Mouse (Mus musculus) myocyte (in vitro differentiated cells): ENCODE data around the gene Pip5k1a. TPM values are rescaled to one million over a fixed set of nuclear protein-coding genes. Genes with fewer than 3 reads are reported as not detected.

Experiments used
- H3K27me3 ChIP-seq: one replicate; pipeline ENCODE4 v1.6.1; 2011; ENCODE audit not compliant: control insufficient read depth, insufficient read depth, insufficient read length
- H3K36me3 ChIP-seq: one replicate; pipeline ENCODE4 v1.6.1; 2011; ENCODE audit not compliant: control insufficient read depth, insufficient read depth
- H3K4me2 ChIP-seq: one replicate; pipeline ENCODE4 v1.6.1; 2011; ENCODE audit warnings: low read depth, control low read depth
- H3K4me3 ChIP-seq: one replicate; pipeline ENCODE4 v1.5.1; 2011; ENCODE audit warnings: mild to moderate bottlenecking, control low read depth, moderate library complexity
- H3K79me2 ChIP-seq: one replicate; pipeline ENCODE4 v1.6.1; 2011; ENCODE audit not compliant: control insufficient read depth, insufficient read depth
- H3ac ChIP-seq: one replicate; pipeline ENCODE4 v1.6.1; 2011; ENCODE audit not compliant: control insufficient read depth, insufficient read length
- CEBPB ChIP-seq: IDR thresholded peaks from 2 replicates; pipeline ENCODE4 v1.6.1; 2011; ENCODE audit warnings: mild to moderate bottlenecking, moderate library complexity; ENCODE audit not compliant: poor library complexity, insufficient read depth, severe bottlenecking
- E2F4 ChIP-seq: IDR thresholded peaks from one replicate; pipeline ENCODE4 v1.6.1; 2011; ENCODE audit warnings: mild to moderate bottlenecking, control low read depth, moderate library complexity; ENCODE audit not compliant: insufficient read depth
- MAX ChIP-seq: IDR thresholded peaks from one replicate; pipeline ENCODE4 v1.6.1; 2011; ENCODE audit warnings: low read depth, mild to moderate bottlenecking, control low read depth
- MYOD1 ChIP-seq, 3 experiments: IDR thresholded peaks; one replicate each; pipeline ENCODE4 v1.6.1; 2011; ENCODE audit warnings: control low read depth in 2 of 3, low read depth in 2 of 3, mild to moderate bottlenecking in 2 of 3, moderate library complexity in 1 of 3; ENCODE audit not compliant: insufficient read length in 2 of 3, control insufficient read depth in 1 of 3
- MYOG ChIP-seq, 3 experiments: IDR thresholded peaks; one replicate each; pipeline ENCODE4 v1.6.1; 2011; ENCODE audit warnings: control low read depth in 2 of 3, low read depth in 2 of 3, mild to moderate bottlenecking in 2 of 3; ENCODE audit not compliant: insufficient read length in 2 of 3, control insufficient read depth in 1 of 3, insufficient read depth in 1 of 3
- POLR2A ChIP-seq: IDR thresholded peaks from one replicate; pipeline ENCODE4 v1.6.1; 2011; ENCODE audit warnings: low read depth, mild to moderate bottlenecking, control low read depth, moderate library complexity; ENCODE audit not compliant: insufficient read length
- POLR2AphosphoS2 ChIP-seq: IDR thresholded peaks from one replicate; pipeline ENCODE4 v1.6.1; 2011; ENCODE audit warnings: low read depth, control low read depth; ENCODE audit not compliant: insufficient read length
- REST ChIP-seq: IDR thresholded peaks from one replicate; pipeline ENCODE4 v1.6.1; 2011; ENCODE audit warnings: mild to moderate bottlenecking, control low read depth, moderate library complexity; ENCODE audit not compliant: insufficient read depth, insufficient read length
- SRF ChIP-seq: IDR thresholded peaks from one replicate; pipeline ENCODE4 v1.6.1; 2011; ENCODE audit warnings: low read depth; ENCODE audit not compliant: control insufficient read depth, insufficient read length
- TCF12 ChIP-seq: IDR thresholded peaks from one replicate; pipeline ENCODE4 v1.6.1; 2011; ENCODE audit warnings: mild to moderate bottlenecking, control low read depth; ENCODE audit not compliant: poor library complexity, insufficient read depth, severe bottlenecking
- TCF3 ChIP-seq: IDR thresholded peaks from one replicate; pipeline ENCODE4 v1.6.1; 2011; ENCODE audit warnings: low read depth, control low read depth; ENCODE audit not compliant: insufficient read length
- USF1 ChIP-seq: IDR thresholded peaks from one replicate; pipeline ENCODE4 v1.6.1; 2011; ENCODE audit warnings: low read depth, mild to moderate bottlenecking, control low read depth, moderate library complexity
- polyA plus RNA-seq: library from polyadenylated mRNA; unstranded; fragments of >200 nt; fragmentation: generic; extraction: Trizol; gene quantifications from one replicate; pipeline ENCODE4 v1.2.1, GENCODE M21; 2012; ENCODE audit warnings: missing spikeins

Pip5k1a gene
- polyA plus RNA-seq, 1 experiment = 27.3 TPM

DNA sequence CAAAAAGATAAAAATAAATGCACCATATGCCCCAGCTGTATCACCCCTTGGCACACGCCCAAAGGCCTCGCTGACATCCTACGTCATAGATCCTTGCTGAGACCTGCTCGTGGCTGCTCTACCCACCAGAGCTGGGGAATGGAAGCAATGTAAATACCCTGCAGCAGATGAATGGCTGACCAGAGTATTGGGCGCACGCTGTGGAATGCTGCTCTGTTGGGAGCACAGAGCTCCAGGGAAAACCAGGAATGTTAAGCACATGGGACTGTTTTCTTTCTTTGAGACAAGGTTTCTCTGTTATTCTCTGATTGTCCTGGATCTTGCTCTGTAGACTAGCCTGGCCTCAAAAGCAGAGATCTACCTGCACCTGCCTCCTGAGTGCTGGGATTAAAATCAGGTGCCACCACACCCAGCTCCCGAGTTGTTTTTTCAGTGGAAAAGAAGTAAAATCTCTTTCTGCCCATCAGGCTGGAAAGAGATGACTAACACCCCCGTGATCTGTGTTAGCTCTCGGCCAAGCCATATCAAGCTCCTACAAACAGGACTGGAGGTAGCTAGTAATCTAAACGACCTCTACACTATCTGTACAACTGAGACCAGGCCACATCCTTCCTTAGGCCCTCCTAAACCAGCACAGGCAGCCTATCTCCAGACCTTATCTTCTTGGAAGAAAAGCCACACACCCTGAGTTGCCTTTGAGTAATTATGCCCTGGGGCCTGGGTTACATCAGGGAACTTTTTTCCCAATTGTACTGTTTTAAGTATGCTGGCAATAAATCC lies 52.1 kb downstream of the Pip5k1a start:
- Histone ChIP-seq H3K4me2 (peak overlapping the region; percentile 58), H3K79me2 (no peaks in the 10 kb centered on the region), H3K4me3 (no peak overlapping the region), H3ac (no peak overlapping the region), H3K36me3 (peaks cover 4% of the 10 kb centered on the region), H3K27me3 (no peaks in the 10 kb centered on the region)
- TF ChIP-seq POLR2A (no peak), MAX (no peak), USF1 (no peak), REST (no peak), POLR2AphosphoS2 (peak; percentile 30)

DNA sequence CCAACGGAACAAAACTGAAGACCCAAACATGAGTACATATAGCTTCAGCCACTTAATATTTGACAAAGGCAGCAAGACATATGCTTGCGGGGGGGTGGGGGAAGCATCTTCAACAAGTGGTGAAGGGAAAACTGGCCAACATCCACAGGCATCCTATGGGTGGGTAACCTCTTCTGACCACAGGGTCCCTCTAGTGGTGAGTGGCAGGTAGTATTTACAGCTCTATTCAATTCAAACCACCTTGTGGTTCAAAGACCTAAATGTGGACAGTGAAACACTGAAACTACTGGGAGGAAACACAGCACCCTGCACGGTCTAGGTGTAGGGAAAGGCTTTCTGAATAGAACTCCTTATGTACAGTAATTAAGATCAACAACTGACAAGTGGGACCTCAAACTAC lies 53.0 kb downstream of the Pip5k1a start:
- H3K36me3 ChIP-seq = no peaks in the 10 kb centered on the region
- no peaks in the 10 kb centered on the region for H3K79me2 ChIP-seq
- H3K4me2 ChIP-seq = no peak overlapping the region
- no peak for TF ChIP-seq E2F4
- TF ChIP-seq REST = no peak
- TF ChIP-seq CEBPB = no peak
- no peak for TF ChIP-seq TCF3
- no peak for TF ChIP-seq SRF
- no peak for TF ChIP-seq MYOD1 (IDR thresholded peaks at IDR 0.05; ENCODE audit: control insufficient read depth in 1 of 3, insufficient read length in 2 of 3, low read depth in 2 of 3)
- no peak for TF ChIP-seq MYOG (IDR thresholded peaks at IDR 0.05; ENCODE audit: control insufficient read depth in 1 of 3, insufficient read depth in 1 of 3, insufficient read length in 2 of 3, low read depth in 2 of 3)
- TF ChIP-seq MAX = no peak
- TF ChIP-seq POLR2AphosphoS2 = no peak
- TF ChIP-seq TCF12 = no peak
- no peak for TF ChIP-seq POLR2A
- TF ChIP-seq USF1 = no peak
- no peak overlapping the region for H3K4me3 ChIP-seq
- no peak overlapping the region for H3ac ChIP-seq
- H3K27me3 ChIP-seq = no peaks in the 10 kb centered on the region

DNA sequence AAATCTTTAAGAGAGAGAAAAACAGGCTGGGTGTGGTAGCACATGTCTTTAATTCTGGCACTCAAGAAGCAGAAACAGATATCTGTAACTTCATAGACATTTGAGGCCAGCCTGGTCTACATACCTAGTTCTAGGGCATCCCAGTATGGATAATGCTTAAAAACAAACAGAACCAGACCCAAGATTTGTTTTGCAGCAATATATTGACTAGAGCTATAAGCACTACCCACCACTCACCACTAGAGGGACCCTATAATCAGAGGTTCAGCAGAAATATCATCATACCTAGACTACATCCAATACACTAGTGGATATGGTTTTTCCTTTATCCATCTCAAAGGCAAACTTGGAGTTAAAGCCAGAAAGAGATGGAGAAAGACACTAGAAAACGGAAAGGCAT lies 53.8 kb downstream of the Pip5k1a start:
- Histone ChIP-seq H3K4me2 (no peak overlapping the region), H3K36me3 (no peaks in the 10 kb centered on the region)

DNA sequence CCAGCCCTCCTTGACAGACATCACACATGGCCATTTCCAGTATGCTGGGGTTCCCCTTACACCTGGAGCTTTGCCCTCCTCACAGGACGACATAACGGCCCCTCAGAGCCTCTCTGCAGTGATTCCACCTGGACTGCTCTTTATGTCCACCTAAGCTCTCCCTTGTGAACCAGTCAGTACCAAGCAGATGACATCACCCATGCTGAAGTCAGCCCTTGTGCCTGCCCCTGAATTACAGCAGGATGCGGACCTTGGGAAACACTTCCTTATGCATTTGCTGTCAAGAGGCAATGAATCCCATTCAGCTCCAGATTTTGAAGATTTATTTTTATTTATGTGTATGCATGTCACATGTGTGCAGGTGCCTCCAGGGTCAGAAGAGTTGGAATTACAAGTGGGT lies 58.8 kb downstream of the Pip5k1a start:
- Histone ChIP-seq H3K36me3 (no peaks in the 10 kb centered on the region), H3K79me2 (no peaks in the 10 kb centered on the region), H3K4me3 (no peak overlapping the region), H3ac (no peak overlapping the region), H3K27me3 (no peaks in the 10 kb centered on the region), H3K4me2 (no peak overlapping the region)
- TF ChIP-seq MYOD1 (IDR thresholded peaks at IDR 0.05; ENCODE audit: control insufficient read depth in 1 of 3, insufficient read length in 2 of 3, low read depth in 2 of 3) (no peak), USF1 (no peak), TCF3 (no peak), MAX (no peak)

More for the DNA sequence above, 53.8 kb downstream of the Pip5k1a start:
- Histone ChIP-seq H3K4me3 (no peak overlapping the region), H3ac (no peak overlapping the region), H3K79me2 (no peaks in the 10 kb centered on the region), H3K27me3 (no peaks in the 10 kb centered on the region)
- TF ChIP-seq POLR2A = no peak
- no peak for TF ChIP-seq CEBPB
- no peak for TF ChIP-seq TCF3
- no peak for TF ChIP-seq MAX
- TF ChIP-seq POLR2AphosphoS2 = no peak
- no peak for TF ChIP-seq MYOG (IDR thresholded peaks at IDR 0.05; ENCODE audit: control insufficient read depth in 1 of 3, insufficient read depth in 1 of 3, insufficient read length in 2 of 3, low read depth in 2 of 3)
- no peak for TF ChIP-seq TCF12
- TF ChIP-seq USF1 = no peak
- no peak for TF ChIP-seq E2F4
- no peak for TF ChIP-seq MYOD1 (IDR thresholded peaks at IDR 0.05; ENCODE audit: control insufficient read depth in 1 of 3, insufficient read length in 2 of 3, low read depth in 2 of 3)

DNA sequence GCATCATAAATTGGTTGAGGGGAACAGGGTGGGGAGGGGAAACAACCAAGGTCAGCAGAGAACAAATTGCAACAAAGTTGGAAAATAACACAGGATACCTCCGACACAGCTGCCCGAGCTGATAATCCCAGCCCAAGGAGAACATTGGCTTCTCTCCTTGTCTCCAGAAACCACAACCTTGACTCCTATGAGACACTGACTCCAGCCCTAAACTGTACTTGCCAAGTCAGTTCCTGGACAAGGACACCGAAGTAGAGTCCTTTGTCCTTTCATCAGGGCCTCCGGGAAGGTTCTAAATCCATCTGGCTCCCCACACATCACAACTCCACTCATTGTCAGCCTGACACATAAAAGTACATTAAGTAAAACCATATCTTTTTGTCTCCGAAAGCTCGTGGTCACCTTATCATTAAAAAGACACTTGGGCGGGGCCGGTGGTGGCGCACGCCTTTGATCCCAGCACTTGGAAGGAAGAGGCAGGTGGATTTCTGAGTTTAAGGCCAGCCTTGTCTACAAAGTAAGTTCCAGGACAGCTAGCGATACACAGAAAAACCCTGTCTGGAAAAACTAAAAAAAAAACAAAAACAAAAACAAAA lies 60.2 kb downstream of the Pip5k1a start:
- Histone ChIP-seq H3K4me2 (no peak overlapping the region), H3K79me2 (peaks cover 8% of the 10 kb centered on the region), H3ac (no peak overlapping the region), H3K4me3 (no peak overlapping the region), H3K36me3 (no peaks in the 10 kb centered on the region), H3K27me3 (no peaks in the 10 kb centered on the region)
- TF ChIP-seq MYOD1 (IDR thresholded peaks at IDR 0.05; ENCODE audit: control insufficient read depth in 1 of 3, insufficient read length in 2 of 3, low read depth in 2 of 3) = no peak
- no peak for TF ChIP-seq E2F4
- no peak for TF ChIP-seq USF1
- TF ChIP-seq SRF = no peak
